Mouse (Mus musculus): ENCODE data around the gene Klk1b1.
"Not testable (repeated sequence)": the region's sequence is repeated elsewhere in the genome, so short reads cannot be mapped to it uniquely, and the experiment has no call there.

The Klk1b1 gene

DNA sequence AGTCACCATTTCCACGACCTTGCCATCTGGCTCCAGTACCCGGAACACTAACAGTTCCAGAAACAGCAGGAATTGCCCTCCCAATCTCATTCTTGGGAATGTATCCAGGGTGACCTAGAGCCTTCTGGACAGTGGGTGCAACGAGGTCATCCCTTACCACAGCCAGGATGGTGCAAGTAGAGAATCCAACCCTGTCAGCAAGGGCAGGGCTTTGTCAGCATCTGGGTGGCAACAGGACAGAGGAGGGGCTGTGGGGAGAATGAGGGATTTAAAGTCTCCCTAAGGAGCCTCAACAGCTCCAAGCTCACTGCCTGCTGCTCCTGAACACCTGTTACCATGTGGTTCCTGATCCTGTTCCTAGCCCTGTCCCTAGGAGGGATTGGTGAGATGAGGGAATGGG is at the start of gene Klk1b1:
Gene Klk1b1 (plus strand): TSS at position 301 of the 400 bp plus-strand sequence.
- DNase-seq (ENCODE audit: low read depth, low spot score), result no peak

DNA sequence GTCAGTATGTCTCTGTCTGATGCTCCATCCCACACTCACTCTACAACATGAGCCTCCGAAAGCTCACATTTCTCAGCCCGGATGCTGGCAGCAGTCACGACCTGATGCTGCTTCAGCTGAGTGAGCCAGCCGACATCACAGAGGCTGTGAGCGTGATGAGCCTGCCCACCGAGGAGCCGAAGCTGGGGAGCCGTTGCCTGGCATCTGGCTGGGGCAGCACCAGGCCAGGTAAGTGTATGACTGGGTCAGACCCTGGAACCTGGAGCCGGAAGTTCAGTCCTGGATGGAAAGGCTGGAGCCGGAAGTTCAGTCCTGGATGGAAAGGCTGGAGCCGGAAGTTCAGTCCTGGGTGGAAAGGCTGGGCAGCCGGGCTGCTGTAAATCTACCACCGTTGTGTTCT is 48.1 kb upstream of the Klk1b1 start:
- DNase-seq (ENCODE audit: low read depth, low spot score), result no peak

DNA sequence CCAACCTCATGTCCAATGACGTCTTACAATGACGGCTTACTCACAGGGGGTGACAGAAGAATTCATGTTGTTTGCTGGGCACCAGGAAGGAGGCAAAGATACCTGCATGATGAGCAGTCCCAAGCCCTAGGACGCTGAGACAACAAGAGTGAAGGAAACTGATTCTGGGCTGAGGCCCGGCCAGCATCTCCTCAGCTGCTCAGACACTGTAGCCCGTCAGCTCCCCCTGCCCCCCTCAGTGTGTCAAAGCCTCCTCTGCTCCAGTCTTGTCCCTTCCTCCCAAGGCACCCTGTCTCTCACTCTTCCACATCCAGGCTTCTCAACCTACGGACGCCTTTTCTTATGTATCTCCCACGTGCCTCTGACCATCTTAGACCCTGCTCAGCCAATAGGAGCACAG is 47.7 kb upstream of the Klk1b1 start:
- DNase-seq (ENCODE audit: low read depth, low spot score), result no peak

DNA sequence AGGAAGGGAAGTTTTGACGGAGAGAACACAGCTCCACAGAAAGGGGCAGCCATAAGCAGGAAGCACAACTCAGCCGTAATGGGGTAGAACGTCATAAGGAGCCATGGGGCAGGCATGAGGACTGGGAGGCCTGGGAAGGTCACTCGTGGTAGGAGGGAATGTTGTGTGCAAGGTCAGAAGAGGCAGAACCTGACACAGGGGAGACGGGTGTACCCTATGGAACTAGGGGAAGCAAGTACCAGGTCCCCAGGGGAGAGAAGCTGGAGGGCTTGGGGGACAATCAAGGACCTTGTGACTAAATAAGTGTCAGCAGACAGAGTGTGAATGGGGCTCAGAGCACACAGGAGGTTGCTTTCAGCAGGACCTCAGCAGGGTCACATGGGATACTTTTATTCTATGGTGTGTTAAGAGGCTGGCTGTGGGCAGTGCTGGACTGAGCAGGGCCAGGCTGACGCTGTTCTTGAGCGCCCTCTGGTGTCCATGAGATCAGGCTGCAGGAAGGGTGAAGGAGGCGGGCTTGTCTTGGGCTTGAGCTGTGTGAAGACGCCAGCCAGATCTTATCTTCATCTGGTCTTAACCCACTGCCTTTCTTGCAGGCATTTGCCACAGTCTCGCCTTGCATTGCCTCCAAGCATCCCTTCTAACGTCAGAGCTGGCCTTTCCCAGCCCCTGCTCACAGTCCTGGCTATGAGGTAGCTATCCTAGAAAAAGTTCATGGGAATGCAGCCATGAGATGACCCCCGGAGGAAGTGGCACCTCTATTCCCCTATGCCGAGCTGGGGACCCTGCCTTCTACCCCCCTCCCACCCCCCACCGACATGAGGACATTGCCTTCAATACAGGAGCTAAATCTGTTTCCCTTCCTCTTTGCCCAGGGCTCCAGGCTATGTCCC is 46.7 kb upstream of the Klk1b1 start:
- peak; percentile 80 for DNase-seq (ENCODE audit: low read depth, low spot score)

DNA sequence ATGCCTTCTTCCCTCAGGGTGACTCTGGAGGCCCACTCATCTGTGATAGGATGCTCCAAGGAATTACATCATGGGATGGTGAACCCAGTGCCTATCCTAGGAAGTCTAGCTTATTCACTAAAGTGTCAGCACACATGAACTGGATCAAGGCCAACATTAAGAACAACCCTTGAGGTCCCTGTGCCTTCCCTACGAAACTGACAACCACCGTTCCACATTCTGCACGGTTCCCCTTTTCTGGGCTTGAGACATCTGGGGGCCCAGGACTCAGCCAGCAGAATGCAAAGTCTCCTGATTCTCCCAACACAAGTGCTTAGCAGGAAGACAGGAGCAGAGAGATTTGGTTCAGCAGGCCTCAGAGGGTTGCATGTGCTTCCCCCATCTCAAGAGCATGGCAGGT is 46.0 kb upstream of the Klk1b1 start:
- no peak for DNase-seq (ENCODE audit: low read depth, low spot score)

DNA sequence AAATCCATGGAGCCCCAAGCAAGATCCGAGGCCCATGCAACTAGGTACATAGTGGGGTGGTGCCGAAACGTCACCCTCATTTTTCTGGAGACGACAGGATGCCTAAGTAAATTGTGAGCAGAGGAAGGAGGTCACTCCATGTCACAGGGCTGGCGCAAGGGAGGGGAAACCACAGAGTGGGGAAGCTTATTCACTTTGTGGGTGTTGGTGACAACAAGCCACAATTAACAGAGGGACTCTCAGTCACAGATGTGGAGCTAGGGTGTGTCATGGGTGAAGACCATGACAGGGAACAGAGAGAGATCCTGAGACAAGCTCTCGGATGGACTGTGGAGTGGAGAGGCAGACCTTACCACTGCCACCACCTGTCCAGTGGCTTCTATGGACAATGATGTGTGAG is 45.5 kb upstream of the Klk1b1 start:
- DNase-seq (ENCODE audit: low read depth, low spot score), result no peak

DNA sequence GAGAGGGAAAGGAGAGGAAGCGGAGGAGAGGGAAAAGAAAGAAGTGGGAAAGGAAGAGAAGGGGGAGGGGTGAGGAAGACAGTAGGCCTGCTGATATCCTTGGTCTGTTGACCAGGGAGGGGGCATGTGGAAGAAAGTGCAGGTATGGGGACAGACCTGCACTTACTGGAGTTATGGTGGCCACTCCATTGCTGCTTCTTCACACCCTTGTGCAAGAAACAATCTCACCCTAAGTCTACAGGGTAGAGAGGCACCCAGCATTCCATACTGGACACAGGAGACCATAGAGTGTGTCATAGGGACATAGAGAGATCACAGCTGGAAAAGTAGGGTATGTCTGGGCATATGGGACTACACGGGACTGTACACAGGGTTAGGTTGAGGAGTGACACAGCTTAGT is 44.6 kb upstream of the Klk1b1 start:
- DNase-seq (ENCODE audit: low read depth, low spot score), result no peak

DNA sequence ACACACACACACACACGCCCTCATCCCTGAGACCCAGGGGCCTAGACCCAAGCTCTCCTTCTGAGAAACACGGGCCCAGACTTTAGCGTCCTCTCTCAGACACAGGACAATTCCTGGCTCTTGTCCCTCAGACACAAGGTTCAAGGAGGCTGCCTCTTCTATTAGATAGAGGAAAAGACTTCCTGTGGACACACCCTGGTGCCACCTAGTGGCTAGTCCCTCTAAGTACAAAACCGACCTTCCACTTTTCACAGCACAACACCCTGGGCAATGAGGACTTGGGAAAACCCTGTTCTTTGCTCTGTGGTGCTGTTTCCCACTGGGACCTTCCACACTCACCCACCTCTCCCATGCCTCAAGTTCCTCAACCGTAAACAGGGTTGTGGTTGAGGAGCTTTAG is 40.6 kb upstream of the Klk1b1 start:
- no peak for DNase-seq (ENCODE audit: low read depth, low spot score)

DNA sequence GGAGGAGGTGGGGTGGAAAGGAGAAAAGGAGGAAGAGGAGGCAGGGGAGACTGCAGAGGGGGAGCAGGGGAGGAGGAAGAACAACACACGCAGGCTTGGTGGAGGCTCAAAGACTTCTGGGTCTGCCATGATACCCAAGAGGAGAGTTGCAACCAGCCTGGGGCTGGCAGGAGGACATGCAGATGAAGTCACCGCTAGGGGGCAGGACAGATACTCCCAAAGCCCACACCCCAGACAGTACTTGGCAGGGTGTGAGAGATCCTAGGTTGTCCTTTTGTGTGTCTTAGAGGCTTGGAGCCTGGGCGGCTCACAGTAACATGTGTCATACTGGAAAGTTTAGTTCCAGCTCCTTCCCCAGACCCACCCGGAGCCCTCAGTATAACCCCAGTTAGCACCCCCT is 38.0 kb upstream of the Klk1b1 start:
- DNase-seq (ENCODE audit: low read depth, low spot score), result peak; percentile 20

DNA sequence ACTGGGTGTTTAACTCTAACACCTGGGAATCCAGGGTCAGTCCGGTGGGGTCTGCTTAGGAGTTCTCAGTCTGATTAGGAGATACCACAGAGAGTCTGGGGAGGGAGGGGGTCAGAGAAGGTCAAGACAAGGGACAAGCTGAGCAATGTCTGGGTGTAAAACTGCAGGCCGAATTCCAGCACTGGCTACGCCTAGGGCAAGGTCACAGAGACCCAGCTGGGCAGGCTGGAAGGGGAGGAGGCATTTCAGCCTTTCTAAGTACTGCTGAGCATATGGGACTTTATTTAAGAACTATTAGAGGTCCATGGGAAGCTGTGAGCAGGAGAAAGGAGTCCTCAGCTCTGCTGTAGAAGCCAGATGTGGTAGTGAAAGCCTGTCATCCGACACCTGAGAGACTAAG is 34.2 kb upstream of the Klk1b1 start:
- DNase-seq (ENCODE audit: low read depth, low spot score), result no peak

DNA sequence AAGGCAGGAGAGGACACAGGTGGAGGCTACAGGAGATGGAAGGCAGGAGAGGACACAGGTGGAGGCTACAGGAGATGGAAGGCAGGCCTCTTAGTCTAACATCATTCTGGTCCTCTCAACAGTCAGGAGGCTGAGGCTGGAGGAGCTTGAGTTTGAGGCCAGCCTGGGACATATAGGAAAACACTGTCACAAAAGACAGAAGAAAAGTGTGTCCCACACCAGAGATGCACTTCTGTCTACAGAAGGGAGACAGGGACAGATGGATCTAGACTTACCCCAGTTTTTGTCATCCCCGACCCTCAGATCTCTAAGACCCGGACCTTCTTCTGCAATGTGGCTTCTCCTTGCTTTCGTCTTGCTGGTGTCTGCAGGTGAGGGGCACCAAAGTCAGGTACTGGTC is 33.1 kb upstream of the Klk1b1 start, which contains the start of gene Klk15:
Gene Klk15 (plus strand): TSS at position 301 of the 400 bp plus-strand sequence.
- no peak for DNase-seq (ENCODE audit: low read depth, low spot score)

DNA sequence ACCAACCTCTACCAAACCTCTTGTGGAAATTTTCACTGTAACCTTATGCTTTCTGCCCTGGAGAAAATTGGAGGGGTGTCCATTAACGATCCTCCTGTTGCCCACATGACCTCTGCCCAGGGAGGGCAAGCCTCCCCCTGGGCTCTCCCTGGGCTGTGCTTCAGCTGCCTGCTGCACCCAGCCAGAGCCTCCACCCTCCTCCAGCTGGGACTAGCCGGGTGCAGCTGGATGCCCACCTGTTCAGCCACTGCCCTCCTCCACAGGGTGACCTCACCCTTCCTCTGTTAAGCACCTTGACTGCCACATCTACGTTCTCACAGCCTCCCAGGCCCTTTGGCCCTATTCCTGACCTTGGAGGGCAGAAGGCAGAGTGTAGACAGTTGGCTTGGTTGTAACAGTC is 31.8 kb upstream of the Klk1b1 start:
- no peak for DNase-seq (ENCODE audit: low read depth, low spot score)

DNA sequence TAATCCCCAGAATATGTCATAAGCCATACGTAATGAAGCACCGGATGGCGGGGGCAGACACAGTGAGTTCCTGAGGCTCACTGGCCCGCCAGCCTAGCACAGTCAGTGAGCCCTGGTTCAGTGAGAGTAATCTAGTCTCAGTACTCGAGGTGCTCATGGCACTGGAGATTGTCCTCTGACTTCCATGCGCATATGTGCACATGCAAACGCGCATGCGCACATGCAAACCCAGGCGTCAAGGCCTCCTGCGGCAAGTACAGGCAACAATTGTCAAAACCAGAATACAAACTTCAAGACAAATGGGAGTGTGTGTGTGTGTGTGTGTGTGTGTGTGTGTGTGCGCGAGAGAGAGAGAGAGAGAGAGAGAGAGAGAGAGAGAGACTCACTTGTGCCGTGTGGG is 30.0 kb upstream of the Klk1b1 start:
- no peak for DNase-seq (ENCODE audit: low read depth, low spot score)

DNA sequence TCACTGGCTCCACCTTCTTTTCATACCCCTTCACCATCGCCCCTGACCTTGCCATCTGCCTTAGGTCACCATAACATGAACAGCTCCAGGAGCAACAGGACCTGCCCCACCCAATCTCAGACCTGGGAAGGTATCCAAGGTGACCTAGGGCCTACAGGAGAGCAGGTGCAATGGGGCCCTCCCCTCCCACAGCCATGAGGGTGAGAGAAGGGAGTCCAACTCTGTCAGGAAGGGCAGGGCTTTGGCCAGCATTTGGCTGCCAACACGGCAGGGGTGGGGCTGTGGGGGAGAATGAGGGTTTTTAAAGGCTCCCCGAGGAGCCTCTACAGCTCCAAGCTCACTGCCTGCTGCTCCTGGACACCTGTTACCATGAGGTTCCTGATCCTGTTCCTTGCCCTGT is 24.3 kb upstream of the Klk1b1 start:
- DNase-seq (ENCODE audit: low read depth, low spot score), result not testable (repeated sequence)

DNA sequence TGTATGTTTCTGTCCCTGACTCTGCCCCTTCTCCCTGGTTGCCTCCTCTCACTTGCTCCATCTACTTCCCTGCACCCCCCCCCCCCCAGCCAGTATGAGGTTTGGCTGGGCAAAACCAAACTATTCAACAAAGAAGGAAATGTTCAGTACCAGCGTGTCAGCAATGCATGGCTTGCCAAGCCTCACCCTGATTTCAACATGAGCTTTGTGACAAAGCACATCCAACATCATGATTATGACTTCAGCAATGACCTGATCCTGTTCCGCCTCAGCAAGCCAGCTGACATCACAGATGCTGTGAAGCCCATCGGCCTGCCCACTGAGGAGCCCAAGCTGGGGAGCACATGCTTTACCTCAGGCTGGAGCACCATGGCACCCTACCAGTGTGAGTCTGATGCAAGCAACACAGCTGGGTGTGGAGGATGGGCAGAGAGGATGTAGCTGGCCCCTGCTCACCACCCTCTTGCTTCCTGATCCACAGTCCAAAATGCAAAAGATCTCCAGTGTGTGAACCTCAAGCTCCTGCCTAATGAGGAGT is 21.8 kb upstream of the Klk1b1 start:
- DNase-seq (ENCODE audit: low read depth, low spot score), result no peak

DNA sequence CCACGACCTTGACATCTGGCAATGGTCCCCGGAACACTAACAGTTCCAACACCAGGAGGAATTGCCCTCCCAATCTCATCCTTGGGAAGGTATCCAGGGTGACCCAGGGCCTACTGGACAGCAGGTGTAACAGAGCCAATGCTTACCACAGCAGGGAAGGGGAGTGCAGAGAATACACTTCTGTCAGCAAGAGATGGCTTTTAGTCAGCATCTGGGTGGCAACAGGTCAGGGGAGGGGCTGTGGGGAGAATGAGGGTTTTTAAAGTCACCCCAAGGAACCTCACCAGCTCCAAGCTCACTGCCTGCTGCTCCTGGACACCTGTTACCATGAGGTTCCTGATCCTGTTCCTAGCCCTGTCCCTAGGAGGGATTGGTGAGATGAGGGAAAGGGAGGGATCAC is 16.2 kb upstream of the Klk1b1 start, which contains the start of gene Klk1b8:
Gene Klk1b8 (plus strand): TSS at position 301 of the 400 bp plus-strand sequence.
- no peak for DNase-seq (ENCODE audit: low read depth, low spot score)

DNA sequence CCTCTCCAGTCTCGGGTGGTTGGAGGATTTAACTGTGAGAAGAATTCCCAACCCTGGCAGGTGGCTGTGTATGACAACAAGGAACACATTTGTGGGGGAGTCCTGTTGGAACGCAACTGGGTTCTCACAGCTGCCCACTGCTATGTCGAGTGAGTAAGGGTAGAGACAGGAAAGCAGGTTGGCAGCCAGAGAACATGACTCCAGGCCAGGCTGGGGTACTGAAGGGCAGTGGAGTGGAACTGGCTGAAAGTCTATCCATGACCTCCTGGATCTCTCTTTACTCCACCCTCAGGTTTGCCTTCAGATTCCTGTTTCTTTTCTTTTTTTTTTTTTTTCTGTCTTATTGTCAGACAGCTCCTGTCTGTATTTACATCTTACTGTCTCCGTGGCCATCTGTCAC is 13.8 kb upstream of the Klk1b1 start:
- DNase-seq (ENCODE audit: low read depth, low spot score), result no peak

DNA sequence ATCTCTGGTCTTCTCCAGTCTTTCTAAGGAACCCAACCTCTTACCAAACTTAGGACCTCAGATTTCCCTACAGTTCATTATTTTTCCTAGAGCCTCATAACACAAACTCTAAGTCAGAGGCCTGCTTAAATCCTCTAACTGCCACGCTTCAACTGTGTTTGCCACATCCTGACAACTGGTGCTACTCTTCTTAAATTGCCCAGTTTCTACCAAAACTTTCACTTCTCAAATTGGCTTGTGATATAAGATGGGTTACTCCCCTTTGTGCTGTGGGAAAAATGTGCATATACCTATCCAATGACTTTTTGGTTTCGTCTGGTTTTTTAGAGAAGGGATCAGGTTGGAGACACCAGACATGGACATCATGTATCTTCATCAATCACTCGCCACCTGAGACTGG is 507 bp downstream of the Klk1b1 start:
- DNase-seq (ENCODE audit: low read depth, low spot score), result no peak

DNA sequence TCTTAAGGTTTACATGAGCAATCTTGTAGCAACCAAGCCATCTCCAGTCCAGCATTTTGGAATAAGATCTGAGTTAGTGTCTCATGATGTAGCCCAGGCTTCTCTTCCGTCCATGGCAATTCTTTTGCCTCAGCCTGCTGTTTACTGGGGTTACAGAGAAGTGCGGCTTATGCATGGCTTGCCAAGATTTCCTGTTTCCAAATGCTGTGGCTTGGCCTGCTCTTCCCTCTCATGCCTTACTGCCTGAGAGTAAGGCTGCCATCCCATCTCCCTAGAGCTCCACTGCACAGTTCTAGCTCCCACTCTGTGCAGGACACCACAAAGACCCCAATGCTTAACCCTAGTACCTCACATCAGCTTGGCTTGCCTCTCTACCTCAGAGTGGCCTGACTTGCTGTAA is 1.1 kb downstream of the Klk1b1 start:
- no peak for DNase-seq (ENCODE audit: low read depth, low spot score)

DNA sequence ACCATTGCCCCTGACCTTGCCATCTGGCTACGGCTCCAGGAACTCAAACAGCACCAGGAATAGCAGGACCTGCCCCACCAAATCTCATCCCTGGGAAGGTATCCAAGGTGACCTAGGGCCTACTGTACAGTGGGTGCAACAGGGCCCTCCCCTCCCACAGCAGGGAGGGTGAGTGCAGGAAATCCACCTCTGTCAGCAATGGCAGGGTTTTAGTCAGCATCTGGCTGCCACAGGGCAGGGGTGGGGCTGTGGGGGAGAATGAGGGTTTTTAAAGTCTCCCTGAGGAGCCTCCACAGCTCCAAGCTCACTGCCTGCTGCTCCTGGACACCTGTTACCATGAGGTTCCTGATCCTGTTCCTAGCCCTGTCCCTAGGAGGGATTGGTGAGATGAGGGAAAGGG is 9.2 kb downstream of the Klk1b1 start, which contains the start of gene Klk1b9:
Gene Klk1b9 (plus strand): TSS at position 301 of the 400 bp plus-strand sequence.
- not testable (repeated sequence) for DNase-seq (ENCODE audit: low read depth, low spot score)

DNA sequence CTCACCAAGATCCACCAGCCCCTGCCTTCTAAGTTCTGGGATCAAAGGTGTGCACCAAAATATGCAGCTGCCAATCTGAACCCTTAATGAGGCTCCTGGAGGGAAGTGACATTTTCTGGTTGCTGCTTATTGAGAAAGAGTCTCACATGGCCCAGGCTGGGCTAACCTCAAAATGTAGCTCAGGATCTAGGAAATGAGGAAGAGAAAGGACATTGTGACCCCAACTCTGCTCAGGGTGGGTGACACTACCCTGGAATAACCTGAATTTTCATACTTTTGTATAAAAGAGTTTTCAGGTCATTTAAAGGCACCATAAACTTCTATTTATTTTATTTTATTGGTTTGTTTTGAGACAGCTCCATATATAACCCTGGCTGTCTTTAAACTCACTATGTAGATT is 19.1 kb downstream of the Klk1b1 start:
- DNase-seq (ENCODE audit: low read depth, low spot score), result no peak

DNA sequence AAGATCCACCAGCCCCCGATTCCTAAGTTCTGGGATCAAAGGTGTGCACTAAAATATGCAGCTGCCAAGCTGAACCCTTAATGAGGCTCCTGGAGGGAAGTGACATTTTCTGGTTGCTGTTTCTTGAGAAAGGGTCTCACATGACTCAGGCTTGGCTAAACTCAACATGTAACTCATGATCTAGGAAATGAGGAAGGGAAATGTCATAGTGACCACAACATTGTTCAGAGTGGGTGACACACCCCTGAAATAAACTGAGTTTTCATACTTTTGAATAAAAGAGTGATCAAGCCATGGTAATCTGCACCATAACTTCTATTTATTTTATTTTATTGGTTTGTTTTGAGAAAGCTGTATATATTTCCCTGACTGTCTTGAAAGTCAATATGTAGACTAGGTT is 28.3 kb downstream of the Klk1b1 start:
- not testable (repeated sequence) for DNase-seq (ENCODE audit: low read depth, low spot score)

DNA sequence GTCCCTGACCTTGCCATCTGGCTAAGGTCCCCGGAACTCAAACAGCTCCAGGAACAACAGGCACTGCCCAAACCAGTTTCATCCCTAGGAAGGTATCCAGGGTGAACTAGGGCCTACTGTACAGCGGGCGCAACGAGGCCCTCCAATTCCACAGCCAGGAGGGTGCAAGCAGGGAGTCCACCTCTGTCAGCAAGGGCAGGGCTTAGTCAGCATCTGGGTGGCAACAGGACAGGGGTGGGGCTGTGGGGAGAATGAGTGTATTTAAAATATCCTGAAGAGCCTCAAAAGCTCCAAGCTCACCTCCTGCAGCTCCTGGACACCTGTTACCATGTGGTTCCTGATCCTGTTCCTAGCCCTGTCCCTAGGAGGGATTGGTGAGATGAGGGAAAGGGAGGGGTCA is 29.0 kb downstream of the Klk1b1 start, which contains the start of gene Klk1b11:
Gene Klk1b11 (plus strand): TSS at position 301 of the 400 bp plus-strand sequence.
- not testable (repeated sequence) for DNase-seq (ENCODE audit: low read depth, low spot score)
